Mouse (Mus musculus): ENCODE measurements around the gene Plk3. TPM values are rescaled to one million over a fixed set of nuclear protein-coding genes. Genes with fewer than 3 reads are reported as not detected.

Gene Plk3
- polyA plus RNA-seq, 1 experiment: 15.2 TPM

- TF ChIP-seq CEBPB (IDR thresholded peaks at IDR 0.05; ENCODE audit: low read depth): peak; percentile 100
- no peak for TF ChIP-seq USF1 (IDR thresholded peaks at IDR 0.05; ENCODE audit: low read depth)
- no peak for TF ChIP-seq MYOD1 (IDR thresholded peaks at IDR 0.05; ENCODE audit: control insufficient read depth, insufficient read length, low read depth)
- TF ChIP-seq CTCF (IDR thresholded peaks at IDR 0.05; ENCODE audit: control insufficient read depth, insufficient read depth, insufficient read length): peak; percentile 77
- no peak for TF ChIP-seq FOSL1 (IDR thresholded peaks at IDR 0.05; ENCODE audit: insufficient read depth, low read length, poor library complexity, severe bottlenecking)
- TF ChIP-seq MYOG (IDR thresholded peaks at IDR 0.05; ENCODE audit: control insufficient read depth, extremely low read depth, insufficient read length): no peak
- TF ChIP-seq MAX (IDR thresholded peaks at IDR 0.05): peak; percentile 73
- peak overlapping the region; percentile 72 for H3K4me3 ChIP-seq (ENCODE audit: insufficient read depth, poor library complexity, severe bottlenecking)
These were observed 13.0 kb downstream of the Plk3 start for GRCm38 (mm10) chr4:117120445-117121414.

GRCm38 (mm10) chr4:117120052-117120444, 13.7 kb downstream of the Plk3 start:
- Histone ChIP-seq H3K79me3 (ENCODE audit: low read depth) (peaks cover 8% of the 10 kb centered on the region), H3K4me3 (ENCODE audit: insufficient read depth, poor library complexity, severe bottlenecking) (peak overlapping the region; percentile 26), H3K27me3 (ENCODE audit: control insufficient read depth, insufficient read depth, insufficient read length) (no peaks in the 10 kb centered on the region), H3K36me3 (ENCODE audit: control insufficient read depth, insufficient read depth) (peaks cover 18% of the 10 kb centered on the region), H3ac (ENCODE audit: control insufficient read depth, insufficient read length, low read depth) (peak overlapping the region; percentile 62), H3K79me2 (ENCODE audit: control insufficient read depth, insufficient read depth) (peaks cover 30% of the 10 kb centered on the region)
- TF ChIP-seq MYOG (IDR thresholded peaks at IDR 0.05; ENCODE audit: control insufficient read depth, extremely low read depth, insufficient read length) (no peak), USF1 (IDR thresholded peaks at IDR 0.05; ENCODE audit: low read depth) (no peak), FOSL1 (IDR thresholded peaks at IDR 0.05; ENCODE audit: insufficient read depth, low read length, poor library complexity, severe bottlenecking) (no peak), CEBPB (IDR thresholded peaks at IDR 0.05; ENCODE audit: low read depth) (no peak), MAX (IDR thresholded peaks at IDR 0.05) (no peak)

More at GRCm38 (mm10) chr4:117120445-117121414, 13.0 kb downstream of the Plk3 start:
- Histone ChIP-seq H3K36me3 (ENCODE audit: control insufficient read depth, insufficient read depth) (peaks cover 18% of the 10 kb centered on the region), H3ac (ENCODE audit: control insufficient read depth, insufficient read length, low read depth) (peak overlapping the region; percentile 85), H3K79me3 (ENCODE audit: low read depth) (peaks cover 8% of the 10 kb centered on the region), H3K27me3 (ENCODE audit: control insufficient read depth, insufficient read depth, insufficient read length) (no peaks in the 10 kb centered on the region), H3K79me2 (ENCODE audit: control insufficient read depth, insufficient read depth) (peaks cover 30% of the 10 kb centered on the region)

GRCm38 (mm10) chr4:117119636-117120035, 14.1 kb downstream of the Plk3 start:
- peaks cover 29% of the 10 kb centered on the region for H3K79me2 ChIP-seq (ENCODE audit: control insufficient read depth, insufficient read depth)
- H3K36me3 ChIP-seq (ENCODE audit: control insufficient read depth, insufficient read depth): peaks cover 18% of the 10 kb centered on the region
- no peak overlapping the region for H3ac ChIP-seq (ENCODE audit: control insufficient read depth, insufficient read length, low read depth)
- TF ChIP-seq MYOG (IDR thresholded peaks at IDR 0.05; ENCODE audit: control insufficient read depth, extremely low read depth, insufficient read length): no peak
- TF ChIP-seq FOSL1 (IDR thresholded peaks at IDR 0.05; ENCODE audit: insufficient read depth, low read length, poor library complexity, severe bottlenecking): no peak
- TF ChIP-seq MYOD1 (IDR thresholded peaks at IDR 0.05; ENCODE audit: control insufficient read depth, insufficient read length, low read depth): no peak
- TF ChIP-seq CEBPB (IDR thresholded peaks at IDR 0.05; ENCODE audit: low read depth): no peak
- no peak for TF ChIP-seq USF1 (IDR thresholded peaks at IDR 0.05; ENCODE audit: low read depth)
- no peak for TF ChIP-seq CTCF (IDR thresholded peaks at IDR 0.05; ENCODE audit: control insufficient read depth, insufficient read depth, insufficient read length)
- TF ChIP-seq MAX (IDR thresholded peaks at IDR 0.05): no peak
- peaks cover 8% of the 10 kb centered on the region for H3K79me3 ChIP-seq (ENCODE audit: low read depth)
- peak overlapping the region; percentile 26 for H3K4me3 ChIP-seq (ENCODE audit: insufficient read depth, poor library complexity, severe bottlenecking)
- H3K27me3 ChIP-seq (ENCODE audit: control insufficient read depth, insufficient read depth, insufficient read length): no peaks in the 10 kb centered on the region

- Histone ChIP-seq H3ac (ENCODE audit: control insufficient read depth, insufficient read length, low read depth) (no peak overlapping the region), H3K79me3 (ENCODE audit: low read depth) (peaks cover 6% of the 10 kb centered on the region), H3K79me2 (ENCODE audit: control insufficient read depth, insufficient read depth) (peaks cover 12% of the 10 kb centered on the region), H3K27me3 (ENCODE audit: control insufficient read depth, insufficient read depth, insufficient read length) (no peaks in the 10 kb centered on the region), H3K4me3 (ENCODE audit: insufficient read depth, poor library complexity, severe bottlenecking) (no peak overlapping the region), H3K36me3 (ENCODE audit: control insufficient read depth, insufficient read depth) (peaks cover 12% of the 10 kb centered on the region)
- TF ChIP-seq MAX (IDR thresholded peaks at IDR 0.05) (no peak), CEBPB (IDR thresholded peaks at IDR 0.05; ENCODE audit: low read depth) (peak; percentile 43), CTCF (IDR thresholded peaks at IDR 0.05; ENCODE audit: control insufficient read depth, insufficient read depth, insufficient read length) (no peak)
These were observed 15.8 kb downstream of the Plk3 start for GRCm38 (mm10) chr4:117117931-117118330.

- H3K79me2 ChIP-seq (ENCODE audit: control insufficient read depth, insufficient read depth): peaks cover 11% of the 10 kb centered on the region
- H3K36me3 ChIP-seq (ENCODE audit: control insufficient read depth, insufficient read depth): peaks cover 12% of the 10 kb centered on the region
- no peaks in the 10 kb centered on the region for H3K27me3 ChIP-seq (ENCODE audit: control insufficient read depth, insufficient read depth, insufficient read length)
- no peak for TF ChIP-seq USF1 (IDR thresholded peaks at IDR 0.05; ENCODE audit: low read depth)
- TF ChIP-seq MAX (IDR thresholded peaks at IDR 0.05): no peak
- no peak for TF ChIP-seq MYOG (IDR thresholded peaks at IDR 0.05; ENCODE audit: control insufficient read depth, extremely low read depth, insufficient read length)
- TF ChIP-seq FOSL1 (IDR thresholded peaks at IDR 0.05; ENCODE audit: insufficient read depth, low read length, poor library complexity, severe bottlenecking): no peak
- no peak for TF ChIP-seq CEBPB (IDR thresholded peaks at IDR 0.05; ENCODE audit: low read depth)
- no peak for TF ChIP-seq CTCF (IDR thresholded peaks at IDR 0.05; ENCODE audit: control insufficient read depth, insufficient read depth, insufficient read length)
- TF ChIP-seq MYOD1 (IDR thresholded peaks at IDR 0.05; ENCODE audit: control insufficient read depth, insufficient read length, low read depth): no peak
- no peak overlapping the region for H3ac ChIP-seq (ENCODE audit: control insufficient read depth, insufficient read length, low read depth)
- H3K4me3 ChIP-seq (ENCODE audit: insufficient read depth, poor library complexity, severe bottlenecking): no peak overlapping the region
- peaks cover 6% of the 10 kb centered on the region for H3K79me3 ChIP-seq (ENCODE audit: low read depth)
These were observed 18.2 kb downstream of the Plk3 start for GRCm38 (mm10) chr4:117115592-117115991.

All from C2C12 (cell line).